Mouse (Mus musculus): ENCODE results near the gene Fndc5. TPM values are rescaled to one million over a fixed set of nuclear protein-coding genes. Genes with fewer than 3 reads are reported as not detected.

The Fndc5 gene
- polyA plus RNA-seq, 1 experiment from 2014 or later: 20.0 TPM

Other genes starting within 250 kb of the Fndc5 start
- gene Azin2, start 174.6 kb upstream of the Fndc5 start, polyA plus RNA-seq (2015; fragmentation: Nextera tagmentation; extraction: Ambion mirVana): 31.9 and 32.3 TPM in 2 replicates
- 215 and 216 TPM in 2 replicates for gene Ak2, start 145.0 kb upstream of the Fndc5 start, polyA plus RNA-seq (2015; fragmentation: Nextera tagmentation; extraction: Ambion mirVana)
- 8.5 and 10.2 TPM in 2 replicates for gene Rnf19b, start 78.7 kb upstream of the Fndc5 start, polyA plus RNA-seq (2015; fragmentation: Nextera tagmentation; extraction: Ambion mirVana)
- 5.0 and 5.6 TPM in 2 replicates for gene Tmem54, start 31.5 kb upstream of the Fndc5 start, polyA plus RNA-seq (2015; fragmentation: Nextera tagmentation; extraction: Ambion mirVana)
- gene Hpca, start 15.0 kb upstream of the Fndc5 start, polyA plus RNA-seq (2015; fragmentation: Nextera tagmentation; extraction: Ambion mirVana): 1.2 and 1.3 TPM in 2 replicates
- gene S100pbp, start 52.7 kb downstream of the Fndc5 start, polyA plus RNA-seq (2015; fragmentation: Nextera tagmentation; extraction: Ambion mirVana): 25.6 and 30.1 TPM in 2 replicates
- gene Yars, start 52.8 kb downstream of the Fndc5 start, polyA plus RNA-seq (2015; fragmentation: Nextera tagmentation; extraction: Ambion mirVana): 79.1 and 80.4 TPM in 2 replicates
- gene C77080, start 124.4 kb downstream of the Fndc5 start, polyA plus RNA-seq (2015; fragmentation: Nextera tagmentation; extraction: Ambion mirVana): 6.1 and 7.9 TPM in 2 replicates
- 3.3 TPM in 2 replicates for gene Sync, start 150.6 kb downstream of the Fndc5 start, polyA plus RNA-seq (2015; fragmentation: Nextera tagmentation; extraction: Ambion mirVana)
- 491 and 502 TPM in 2 replicates for gene Rbbp4, start 198.4 kb downstream of the Fndc5 start, polyA plus RNA-seq (2015; fragmentation: Nextera tagmentation; extraction: Ambion mirVana)
- gene Zbtb8os, start 198.7 kb downstream of the Fndc5 start, polyA plus RNA-seq (2015; fragmentation: Nextera tagmentation; extraction: Ambion mirVana): 43.4 and 44.0 TPM in 2 replicates
- 14.6 and 14.8 TPM in 2 replicates for gene Zbtb8a, start 241.1 kb downstream of the Fndc5 start, polyA plus RNA-seq (2015; fragmentation: Nextera tagmentation; extraction: Ambion mirVana)

Data from limb, embryonic 13.5 days (tissue).